Mouse (Mus musculus): ENCODE data around the gene Dtd2. TPM values are rescaled to one million over a fixed set of nuclear protein-coding genes. Genes with fewer than 3 reads are reported as not detected.

Gene Dtd2
- polyA plus RNA-seq, 1 experiment from 2014 or later: 20.8 TPM

DNA sequence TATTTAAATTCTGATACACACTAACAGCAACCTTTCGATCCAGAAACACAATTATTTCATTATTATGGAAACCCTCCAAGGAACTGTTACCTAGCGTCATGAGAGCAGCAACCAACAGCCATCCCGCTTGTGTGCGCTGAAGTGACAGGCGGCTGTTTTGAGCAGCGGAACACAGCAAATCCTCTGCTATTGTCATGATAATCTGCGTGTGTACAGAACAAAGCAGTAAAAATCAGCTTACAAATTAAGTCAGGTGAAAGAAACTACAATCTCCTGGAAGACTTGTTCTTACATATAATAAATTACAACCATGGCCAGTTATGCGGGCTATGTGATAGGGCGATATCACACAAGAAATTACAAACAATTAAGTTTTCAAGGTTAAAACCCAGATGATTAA lies 61.0 kb downstream of the Dtd2 start:
- Histone ChIP-seq H3K4me3 (no peak overlapping the region), H3K4me1 (no peaks in the 10 kb centered on the region), H3K4me2 (replicated peaks) (no peak overlapping the region), H3K9ac (no peak overlapping the region), H3K9me3 (no peaks in the 10 kb centered on the region), H3K27me3 (no peaks in the 10 kb centered on the region), H3K27ac (no peak overlapping the region), H3K36me3 (peaks cover 67% of the 10 kb centered on the region)
- no peak for ATAC-seq (ENCODE audit: low FRiP score, low read depth)
- 93% methylated on average over 9 of the region's 9 CpGs for WGBS

- Histone ChIP-seq H3K27ac (no peak overlapping the region), H3K9me3 (no peaks in the 10 kb centered on the region), H3K36me3 (peaks cover 56% of the 10 kb centered on the region), H3K9ac (no peak overlapping the region), H3K4me3 (no peak overlapping the region), H3K4me2 (replicated peaks) (no peak overlapping the region), H3K4me1 (no peaks in the 10 kb centered on the region), H3K27me3 (no peaks in the 10 kb centered on the region)
- ATAC-seq (ENCODE audit: low FRiP score, low read depth): no peak
- 77% methylated on average over 4 of the region's 4 CpGs for WGBS
These were observed 66.5 kb downstream of the Dtd2 start for GRCm38 (mm10) chr12:51939848-51940247.

Other genes with a start within 250 kb of the Dtd2 start
- gene Hectd1, start 177.0 kb downstream of the Dtd2 start, polyA plus RNA-seq (2015; fragmentation: Nextera tagmentation; extraction: Ambion mirVana): 44.2 and 45.4 TPM in 2 replicates
- 10.8 and 13.3 TPM in 2 replicates for gene Heatr5a, start 35.2 kb downstream of the Dtd2 start, polyA plus RNA-seq (2015; fragmentation: Nextera tagmentation; extraction: Ambion mirVana)
- gene Gpr33, start 21.6 kb upstream of the Dtd2 start, polyA plus RNA-seq (2015; fragmentation: Nextera tagmentation; extraction: Ambion mirVana): not detected in 2 replicates
- 13.8 and 15.6 TPM in 2 replicates for gene Nubpl, start 91.2 kb upstream of the Dtd2 start, polyA plus RNA-seq (2015; fragmentation: Nextera tagmentation; extraction: Ambion mirVana)